Mouse (Mus musculus) erythroblast, adult 5-6 weeks (primary cell): ENCODE data around the gene Anapc10. TPM values are rescaled to one million over a fixed set of nuclear protein-coding genes. Genes with fewer than 3 reads are reported as not detected.

Experiments used
- ATAC-seq: replicated peaks from 2 replicates; pipeline ENCODE4 v1.8.0; 2016; ENCODE audit warnings: moderate number of reproducible peaks, mild to moderate bottlenecking, moderate TSS enrichment, inconsistent platforms; ENCODE audit not compliant: poor library complexity, low FRiP score, severe bottlenecking
- total RNA-seq, 2 experiments: library from RNA; stranded (forward) in 1 of 2; stranded (reverse) in 1 of 2; fragments of 150-400 nt in 1 of 2; fragments of 200-764, 138-1000 nt in 1 of 2; gene quantifications; 2 replicates each; pipeline versions ENCODE4 v1.2.3 to v1.2.4; 2015 to 2017; ENCODE audit warnings: low replicate concordance in 2 of 2

Anapc10 gene
- total RNA-seq, 2 experiments from 2014 or later: 2.3 to 6.0 TPM

GRCm38 (mm10) chr8:79826534-79826933 is 114.9 kb downstream of the Anapc10 start:
- no peak for ATAC-seq

Other genes starting within 250 kb of the Anapc10 start
- gene Otud4, start 72.2 kb upstream of the Anapc10 start, total RNA-seq (2015; ENCODE audit: low replicate concordance): 14.8 and 15.6 TPM in 2 replicates
- gene Otud4, start 72.2 kb upstream of the Anapc10 start, total RNA-seq (2017; ENCODE audit: low replicate concordance): 21.6 and 23.8 TPM in 2 replicates
- gene Abce1, start 80 bp upstream of the Anapc10 start, total RNA-seq (2015; ENCODE audit: low replicate concordance): 34.5 and 49.4 TPM in 2 replicates
- 34.0 and 44.0 TPM in 2 replicates for gene Abce1, start 80 bp upstream of the Anapc10 start, total RNA-seq (2017; ENCODE audit: low replicate concordance)